ENCODE assay signal across 8 mouse cellular contexts in genomic region chr17:27212768-27213525, GRCm38 (mm10). TPM values are rescaled to one million over a fixed set of nuclear protein-coding genes. Genes with fewer than 3 reads are reported as not detected.
DNase-seq lines count a peak whose midpoint lies in the region; ATAC-seq lines count a peak whose summit lies in the region.

No protein-coding gene starts in this region.

- peaks cover 3% of the 10 kb centered on the region; the same call in 1 of the 2 replicates for H3K4me1 ChIP-seq in forebrain, embryonic 11.5 days (replicated peaks; ENCODE audit: control insufficient read depth, insufficient read depth, low read length)
- no peaks in the 10 kb centered on the region; the same call in 1 of the 2 replicates for H3K4me1 ChIP-seq in hindbrain, embryonic 16.5 days (ENCODE audit: control insufficient read depth, insufficient read depth, low read depth, low read length)
- H3K4me1 ChIP-seq in liver, embryonic 12.5 days = peaks cover 12% of the 10 kb centered on the region
- H3K4me1 ChIP-seq in neural tube, embryonic 13.5 days (replicated peaks) = peaks cover 46% of the 10 kb centered on the region

- 3% methylated on average over 11 of the region's 11 CpGs for WGBS in forebrain, embryonic 11.5 days
- 2% methylated on average over 10 of the region's 11 CpGs for WGBS in hindbrain, embryonic 16.5 days
- WGBS in liver, embryonic 12.5 days (ENCODE audit: insufficient replicate concordance) = 14% methylated on average over 11 of the region's 11 CpGs
- WGBS in neural tube, embryonic 13.5 days = 10% methylated on average over 11 of the region's 11 CpGs

- no peaks in the 10 kb centered on the region for H3K36me3 ChIP-seq in forebrain, embryonic 11.5 days (ENCODE audit: control insufficient read depth, insufficient read depth, low read length)
- no peaks in the 10 kb centered on the region for H3K36me3 ChIP-seq in hindbrain, embryonic 16.5 days (ENCODE audit: control insufficient read depth, insufficient read depth, low read length)
- no peaks in the 10 kb centered on the region for H3K36me3 ChIP-seq in liver, embryonic 12.5 days
- no peaks in the 10 kb centered on the region for H3K36me3 ChIP-seq in neural tube, embryonic 13.5 days

- no peak overlapping the region for H3K9ac ChIP-seq in forebrain, embryonic 11.5 days (ENCODE audit: low read length)
- H3K9ac ChIP-seq in hindbrain, embryonic 16.5 days (ENCODE audit: low read depth, low read length) = no peak overlapping the region
- H3K9ac ChIP-seq in liver, embryonic 12.5 days = no peak overlapping the region
- H3K9ac ChIP-seq in neural tube, embryonic 13.5 days = no peak overlapping the region

- intact Hi-C loops in left cerebral cortex, postnatal 4 days (cut with DNase I) = loop anchor here (5.0 kb wide), 1 partner anchor 34 kb away; no protein-coding TSS in a partner anchor

- no peak overlapping the region for H3K4me2 ChIP-seq in forebrain, embryonic 11.5 days (ENCODE audit: low read depth, low read length, severe bottlenecking)
- no peak overlapping the region for H3K4me2 ChIP-seq in hindbrain, embryonic 16.5 days (ENCODE audit: low read length)
- H3K4me2 ChIP-seq in liver, embryonic 12.5 days = peak overlapping the region; percentile 15
- H3K4me2 ChIP-seq in neural tube, embryonic 13.5 days = no peak overlapping the region

- DNase-seq in left cerebral cortex, postnatal 4 days = peak; percentile 82
- no peak for DNase-seq in left cerebral cortex, adult 11 months (ENCODE audit: low spot score)
- DNase-seq in adrenal gland, adult 2 months = peak; percentile 73
- peak; percentile 76 for DNase-seq in forebrain, embryonic 11.5 days (ENCODE audit: low spot score)

- no peak overlapping the region for H3K4me3 ChIP-seq in forebrain, embryonic 11.5 days (ENCODE audit: low read depth, low read length)
- no peak overlapping the region for H3K4me3 ChIP-seq in hindbrain, embryonic 16.5 days (ENCODE audit: low read length)
- H3K4me3 ChIP-seq in liver, embryonic 12.5 days = no peak overlapping the region
- no peak overlapping the region for H3K4me3 ChIP-seq in neural tube, embryonic 13.5 days

- H3K27ac ChIP-seq in forebrain, embryonic 11.5 days (ENCODE audit: low read depth, low read length) = no peak overlapping the region
- no peak overlapping the region for H3K27ac ChIP-seq in hindbrain, embryonic 16.5 days (ENCODE audit: low read depth, low read length)
- no peak overlapping the region for H3K27ac ChIP-seq in liver, embryonic 12.5 days
- 0 out of 2 replicates have a peak overlapping the region, but pooled peaks have one; percentile 15 for H3K27ac ChIP-seq in neural tube, embryonic 13.5 days (replicated peaks)

- no peaks in the 10 kb centered on the region for H3K9me3 ChIP-seq in forebrain, embryonic 11.5 days (ENCODE audit: control insufficient read depth, low read length)
- no peaks in the 10 kb centered on the region for H3K9me3 ChIP-seq in hindbrain, embryonic 16.5 days (ENCODE audit: control insufficient read depth, low read length)
- H3K9me3 ChIP-seq in liver, embryonic 12.5 days (replicated peaks) = no peaks in the 10 kb centered on the region
- H3K9me3 ChIP-seq in neural tube, embryonic 13.5 days = no peaks in the 10 kb centered on the region

- no peak for ATAC-seq in forebrain, embryonic 11.5 days (replicated peaks; ENCODE audit: low FRiP score)
- ATAC-seq in hindbrain, embryonic 16.5 days = peak; percentile 79
- ATAC-seq in liver, embryonic 12.5 days = peak; percentile 60
- peak; percentile 67 for ATAC-seq in neural tube, embryonic 13.5 days (ENCODE audit: low read depth)
- ATAC-seq in erythroblast, adult 5-6 weeks (replicated peaks; ENCODE audit: low FRiP score, poor library complexity, severe bottlenecking) = no peak

- no peaks in the 10 kb centered on the region for H3K27me3 ChIP-seq in forebrain, embryonic 11.5 days (ENCODE audit: control insufficient read depth, insufficient read depth, low read length)
- H3K27me3 ChIP-seq in hindbrain, embryonic 16.5 days (replicated peaks; ENCODE audit: control insufficient read depth, insufficient read depth, low read length) = no peaks in the 10 kb centered on the region; the same call in 1 of the 2 replicates
- H3K27me3 ChIP-seq in liver, embryonic 12.5 days (replicated peaks) = peaks cover 35% of the 10 kb centered on the region
- H3K27me3 ChIP-seq in neural tube, embryonic 13.5 days = no peaks in the 10 kb centered on the region

RNA-seq across cellular contexts. Expression of gene Lemd2, which starts 8.7 kb away (rescaled TPM):
- 10 to 100 TPM; 64.7 to 67.8 TPM for total RNA-seq in left cerebral cortex, postnatal 4 days (2021)
- total RNA-seq in adrenal gland, adult 2 months (2021) = 10 to 100 TPM; 53.3 to 56.3 TPM
- polyA plus RNA-seq in adrenal gland, adult 2 months (2012; rRNA removed) = 152 and 185 TPM in 2 replicates
- polyA plus RNA-seq in forebrain, embryonic 11.5 days (2014; fragmentation: Nextera tagmentation; extraction: Ambion mirVana) = 18.1 and 27.8 TPM in 2 replicates
- 11.1 and 17.7 TPM in 2 replicates for polyA plus RNA-seq in hindbrain, embryonic 16.5 days (2015; fragmentation: Nextera tagmentation; extraction: Ambion mirVana)
- 13.1 and 13.9 TPM in 2 replicates for polyA plus RNA-seq in liver, embryonic 12.5 days (2016; fragmentation: Nextera tagmentation; extraction: Ambion mirVana)
- polyA plus RNA-seq in neural tube, embryonic 13.5 days (2015; fragmentation: Nextera tagmentation; extraction: Ambion mirVana) = 16.2 and 18.6 TPM in 2 replicates
- total RNA-seq in erythroblast, adult 5-6 weeks (2015; ENCODE audit: low replicate concordance) = 2.7 and 5.4 TPM in 2 replicates
- 12.9 and 13.5 TPM in 2 replicates for total RNA-seq in erythroblast, adult 5-6 weeks (2017; ENCODE audit: low replicate concordance)

RNA-seq across cellular contexts. Expression of gene Ip6k3, which starts 45.4 kb away (rescaled TPM):
- total RNA-seq in left cerebral cortex, postnatal 4 days (2021) = not detected
- total RNA-seq in adrenal gland, adult 2 months (2021) = 1 to 10 TPM in 1 of 2 experiments, under 1 TPM in 1; 0.69 to 1.9 TPM
- polyA plus RNA-seq in adrenal gland, adult 2 months (2012; rRNA removed) = 0.83 and 1.2 TPM in 2 replicates
- 0.08 and 0.19 TPM in 2 replicates for polyA plus RNA-seq in forebrain, embryonic 11.5 days (2014; fragmentation: Nextera tagmentation; extraction: Ambion mirVana)
- 0.27 and 0.31 TPM in 2 replicates for polyA plus RNA-seq in hindbrain, embryonic 16.5 days (2015; fragmentation: Nextera tagmentation; extraction: Ambion mirVana)
- 0.13 TPM in 1 of 2 replicates, not detected in the other for polyA plus RNA-seq in liver, embryonic 12.5 days (2016; fragmentation: Nextera tagmentation; extraction: Ambion mirVana)
- polyA plus RNA-seq in neural tube, embryonic 13.5 days (2015; fragmentation: Nextera tagmentation; extraction: Ambion mirVana) = 0.18 and 0.61 TPM in 2 replicates
- not detected in 2 replicates for total RNA-seq in erythroblast, adult 5-6 weeks (2015; ENCODE audit: low replicate concordance)
- not detected in 2 replicates for total RNA-seq in erythroblast, adult 5-6 weeks (2017; ENCODE audit: low replicate concordance)

Comparison
In these comparisons a context has a peak if more than half of its experiments do, and no peak if none do; other contexts are left out.
1. ATAC-seq: peak in hindbrain, embryonic 16.5 days (single experiment), liver, embryonic 12.5 days (single experiment) and neural tube, embryonic 13.5 days (single experiment); none in forebrain, embryonic 11.5 days (single experiment) and erythroblast, adult 5-6 weeks (single experiment).